Mouse (Mus musculus): ENCODE data around the gene Efna1. TPM values are rescaled to one million over a fixed set of nuclear protein-coding genes. Genes with fewer than 3 reads are reported as not detected.

Efna1 gene
- polyA plus RNA-seq, 1 experiment from 2014 or later: 86.7 TPM

DNA sequence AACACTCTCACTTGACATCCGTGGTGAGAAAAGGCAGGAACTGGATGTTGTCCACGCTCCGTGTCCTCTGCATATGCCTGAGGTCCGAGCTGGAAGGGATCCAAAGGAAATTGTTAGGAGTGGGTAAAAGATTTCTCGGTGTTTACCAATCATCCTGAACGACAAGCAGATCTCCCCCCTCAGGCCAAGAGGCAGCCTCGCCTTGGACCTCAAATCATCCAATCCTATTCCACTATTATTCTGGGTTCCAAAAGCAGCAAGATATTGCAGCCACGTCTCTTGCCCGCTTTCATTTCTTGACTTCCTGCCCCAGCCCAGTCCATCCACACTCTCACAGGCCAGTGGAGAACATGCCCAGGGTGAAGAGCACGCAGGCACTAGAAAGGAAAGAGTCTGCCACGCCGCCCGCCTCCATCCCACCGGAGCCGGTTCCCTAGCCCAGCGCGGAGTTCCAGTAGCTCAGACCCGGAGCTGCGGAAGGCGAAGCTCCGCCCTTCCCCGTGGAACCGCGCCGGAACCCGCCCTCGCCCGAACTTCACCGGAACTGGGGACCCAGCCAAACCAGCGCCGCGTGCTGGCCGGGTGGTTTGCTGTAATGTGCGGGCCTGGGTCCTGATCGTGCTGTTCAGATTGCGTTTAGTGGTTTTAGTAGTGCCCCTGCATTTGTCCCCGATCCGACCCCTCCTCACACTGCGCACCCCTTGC, 10.7 kb downstream of the Efna1 start, which contains the start of gene Slc50a1:
TSS of gene Slc50a1 (minus strand) at position 520 of the 705 bp plus-strand sequence.
- Histone ChIP-seq H3K4me2 (replicated peaks; ENCODE audit: low read depth, low read length) (peak within 1 kb of the TSS; percentile 76), H3K4me1 (ENCODE audit: insufficient read depth, low read length) (peaks cover 38% of the 10 kb centered on the region), H3K9ac (replicated peaks; ENCODE audit: low read length) (peak within 1 kb of the TSS; percentile 77), H3K27ac (ENCODE audit: low read length) (peak within 1 kb of the TSS; percentile 88), H3K27me3 (ENCODE audit: insufficient read depth, low read length) (no peaks in the 10 kb centered on the region), H3K9me3 (ENCODE audit: low read length) (no peaks in the 10 kb centered on the region), H3K36me3 (ENCODE audit: insufficient read depth, low read length) (peaks cover 24% of the 10 kb centered on the region), H3K4me3 (ENCODE audit: low read length) (peak within 1 kb of the TSS; percentile 62)
- peak; percentile 43; the same call in 1 of the 2 replicates for ATAC-seq (ENCODE audit: low FRiP score, low TSS enrichment)
- WGBS: 2% methylated on average over 39 of the region's 39 CpGs

GRCm38 (mm10) chr3:89268916-89269315, 12.0 kb downstream of the Efna1 start:
- no peak overlapping the region for H3K4me3 ChIP-seq (ENCODE audit: low read length)
- H3K27me3 ChIP-seq (ENCODE audit: insufficient read depth, low read length): no peaks in the 10 kb centered on the region
- H3K9me3 ChIP-seq (ENCODE audit: low read length): no peaks in the 10 kb centered on the region
- H3K27ac ChIP-seq (ENCODE audit: low read length): no peak overlapping the region
- H3K9ac ChIP-seq (replicated peaks; ENCODE audit: low read length): no peak overlapping the region
- H3K4me1 ChIP-seq (ENCODE audit: insufficient read depth, low read length): peaks cover 38% of the 10 kb centered on the region
- H3K36me3 ChIP-seq (ENCODE audit: insufficient read depth, low read length): peaks cover 19% of the 10 kb centered on the region
- ATAC-seq (ENCODE audit: low FRiP score, low TSS enrichment): no peak
- WGBS: 68% methylated on average over 8 of the region's 8 CpGs
- peak overlapping the region; percentile 76; the same call in 1 of the 2 replicates for H3K4me2 ChIP-seq (replicated peaks; ENCODE audit: low read depth, low read length)

DNA sequence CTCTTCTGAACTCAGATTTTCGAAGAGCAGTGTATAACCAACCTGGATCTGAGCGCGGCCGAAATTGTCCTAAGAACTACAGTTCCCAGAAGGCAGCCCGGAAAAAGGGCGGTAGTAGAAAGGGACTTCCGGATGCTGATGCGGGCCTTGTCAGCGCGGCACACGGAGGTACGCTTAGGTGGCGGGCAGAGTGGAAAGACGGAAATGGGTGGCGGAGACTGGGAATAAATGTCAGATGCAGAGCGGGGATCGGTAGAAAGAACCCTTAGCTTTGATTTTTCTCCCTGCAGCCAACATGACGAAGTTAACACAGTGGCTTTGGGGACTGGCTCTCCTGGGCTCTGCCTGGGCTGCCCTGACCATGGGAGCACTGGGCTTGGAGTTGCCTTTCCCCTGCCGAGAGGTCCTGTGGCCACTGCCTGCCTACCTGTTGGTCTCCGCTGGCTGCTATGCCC, 14.5 kb downstream of the Efna1 start:
- WGBS: under 1% methylated on average over 20 of the region's 20 CpGs
- 0 out of 2 replicates have a peak, but pooled peaks cover 3% of the 10 kb centered on the region for H3K36me3 ChIP-seq (ENCODE audit: insufficient read depth, low read length)
- ATAC-seq (ENCODE audit: low FRiP score, low TSS enrichment): peak; percentile 76
- H3K9ac ChIP-seq (replicated peaks; ENCODE audit: low read length): peak overlapping the region; percentile 90
- H3K27ac ChIP-seq (ENCODE audit: low read length): peak overlapping the region; percentile 65
- H3K4me3 ChIP-seq (ENCODE audit: low read length): peak overlapping the region; percentile 83
- peak overlapping the region; percentile 92 for H3K4me2 ChIP-seq (replicated peaks; ENCODE audit: low read depth, low read length)
- H3K27me3 ChIP-seq (ENCODE audit: insufficient read depth, low read length): no peaks in the 10 kb centered on the region
- no peaks in the 10 kb centered on the region for H3K9me3 ChIP-seq (ENCODE audit: low read length)
- peaks cover 38% of the 10 kb centered on the region for H3K4me1 ChIP-seq (ENCODE audit: insufficient read depth, low read length)

DNA sequence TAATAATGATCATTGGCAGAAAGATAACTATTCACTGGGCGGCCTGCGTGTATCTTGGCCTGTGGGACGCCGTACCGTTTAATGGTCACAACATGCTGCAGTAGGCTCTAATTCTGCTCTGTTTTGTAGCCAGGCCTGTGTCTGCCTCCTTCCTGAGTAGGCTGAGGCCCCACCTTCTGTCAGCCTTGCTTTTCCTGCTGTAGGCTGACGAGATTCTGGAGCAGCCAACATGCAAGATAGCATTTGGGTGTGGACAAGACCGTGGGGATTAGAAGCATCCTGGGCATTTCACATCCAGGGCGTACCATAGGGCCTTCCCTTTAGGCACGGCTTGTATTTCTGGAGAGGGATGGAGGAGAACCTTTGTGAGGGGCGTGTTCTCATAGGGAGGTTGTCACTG, 18.5 kb downstream of the Efna1 start:
- H3K27ac ChIP-seq (ENCODE audit: low read length): peak overlapping the region; percentile 31; the same call in 1 of the 2 replicates

DNA sequence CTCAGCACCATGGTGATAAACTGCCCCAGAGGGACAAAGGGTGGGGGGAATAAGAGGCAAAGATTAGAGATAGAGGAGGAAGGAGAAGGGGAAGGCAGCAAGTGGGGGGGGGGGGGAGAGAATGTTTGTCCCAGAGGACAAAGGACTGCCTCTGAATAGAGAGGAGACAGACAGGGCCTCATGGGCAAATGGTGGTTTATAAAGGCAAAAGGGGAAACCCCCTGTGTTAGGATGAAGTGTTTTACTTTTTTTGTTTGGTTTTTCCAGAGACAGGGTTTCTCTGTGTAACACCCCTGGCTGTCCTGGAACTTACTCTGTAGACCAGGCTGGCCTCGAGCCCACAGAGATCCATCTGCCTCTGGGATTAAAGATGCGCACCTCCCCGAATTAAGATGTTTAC, 20.7 kb downstream of the Efna1 start:
- Histone ChIP-seq H3K4me1 (ENCODE audit: insufficient read depth, low read length) (no peaks in the 10 kb centered on the region), H3K9me3 (ENCODE audit: low read length) (no peaks in the 10 kb centered on the region), H3K4me2 (replicated peaks; ENCODE audit: low read depth, low read length) (no peak overlapping the region), H3K27me3 (ENCODE audit: insufficient read depth, low read length) (no peaks in the 10 kb centered on the region), H3K27ac (ENCODE audit: low read length) (no peak overlapping the region), H3K4me3 (ENCODE audit: low read length) (no peak overlapping the region), H3K9ac (replicated peaks; ENCODE audit: low read length) (no peak overlapping the region), H3K36me3 (ENCODE audit: insufficient read depth, low read length) (no peaks in the 10 kb centered on the region)
- WGBS: 73% methylated on average over 3 of the region's 3 CpGs
- ATAC-seq (ENCODE audit: low FRiP score, low TSS enrichment): no peak

More for the DNA sequence above, 18.5 kb downstream of the Efna1 start:
- no peaks in the 10 kb centered on the region for H3K27me3 ChIP-seq (ENCODE audit: insufficient read depth, low read length)
- peaks cover 8% of the 10 kb centered on the region for H3K4me1 ChIP-seq (ENCODE audit: insufficient read depth, low read length)
- H3K9me3 ChIP-seq (ENCODE audit: low read length): no peaks in the 10 kb centered on the region
- no peak for ATAC-seq (ENCODE audit: low FRiP score, low TSS enrichment)
- 67% methylated on average over 10 of the region's 10 CpGs for WGBS
- H3K36me3 ChIP-seq (ENCODE audit: insufficient read depth, low read length): no peaks in the 10 kb centered on the region
- no peak overlapping the region for H3K4me3 ChIP-seq (ENCODE audit: low read length)
- no peak overlapping the region for H3K4me2 ChIP-seq (replicated peaks; ENCODE audit: low read depth, low read length)
- H3K9ac ChIP-seq (replicated peaks; ENCODE audit: low read length): no peak overlapping the region

- Histone ChIP-seq H3K4me1 (ENCODE audit: insufficient read depth, low read length) (no peaks in the 10 kb centered on the region), H3K4me3 (ENCODE audit: low read length) (no peak within 1 kb of the TSS), H3K9me3 (ENCODE audit: low read length) (no peaks in the 10 kb centered on the region), H3K36me3 (ENCODE audit: insufficient read depth, low read length) (no peaks in the 10 kb centered on the region), H3K27ac (ENCODE audit: low read length) (no peak within 1 kb of the TSS), H3K9ac (replicated peaks; ENCODE audit: low read length) (no peak within 1 kb of the TSS), H3K27me3 (ENCODE audit: insufficient read depth, low read length) (no peaks in the 10 kb centered on the region), H3K4me2 (replicated peaks; ENCODE audit: low read depth, low read length) (no peak within 1 kb of the TSS)
- 35% methylated on average over 7 of the region's 7 CpGs for WGBS
- ATAC-seq (ENCODE audit: low FRiP score, low TSS enrichment): no peak
These were observed 21.9 kb downstream of the Efna1 start, which contains the start of gene Dpm3 for GRCm38 (mm10) chr3:89259076-89259475. Gene Dpm3 (plus strand): TSS chr3:89259358.

- no peaks in the 10 kb centered on the region for H3K27me3 ChIP-seq (ENCODE audit: insufficient read depth, low read length)
- no peak overlapping the region for H3K4me3 ChIP-seq (ENCODE audit: low read length)
- no peak for ATAC-seq (ENCODE audit: low FRiP score, low TSS enrichment)
- no peak overlapping the region for H3K9ac ChIP-seq (replicated peaks; ENCODE audit: low read length)
- H3K4me1 ChIP-seq (ENCODE audit: insufficient read depth, low read length): peaks cover 8% of the 10 kb centered on the region
- H3K4me2 ChIP-seq (replicated peaks; ENCODE audit: low read depth, low read length): no peak overlapping the region
- no peaks in the 10 kb centered on the region for H3K36me3 ChIP-seq (ENCODE audit: insufficient read depth, low read length)
- no peak overlapping the region for H3K27ac ChIP-seq (ENCODE audit: low read length)
- no peaks in the 10 kb centered on the region for H3K9me3 ChIP-seq (ENCODE audit: low read length)
- 84% methylated on average over 5 of the region's 5 CpGs for WGBS
These were observed 24.8 kb downstream of the Efna1 start for GRCm38 (mm10) chr3:89256177-89256576.

GRCm38 (mm10) chr3:89254994-89255393, 25.9 kb downstream of the Efna1 start:
- 94% methylated on average over 5 of the region's 5 CpGs for WGBS
- Histone ChIP-seq H3K27ac (ENCODE audit: low read length) (no peak overlapping the region), H3K4me1 (ENCODE audit: insufficient read depth, low read length) (peaks cover 16% of the 10 kb centered on the region), H3K4me3 (ENCODE audit: low read length) (no peak overlapping the region), H3K4me2 (replicated peaks; ENCODE audit: low read depth, low read length) (no peak overlapping the region), H3K36me3 (ENCODE audit: insufficient read depth, low read length) (no peaks in the 10 kb centered on the region), H3K9ac (replicated peaks; ENCODE audit: low read length) (no peak overlapping the region), H3K9me3 (ENCODE audit: low read length) (no peaks in the 10 kb centered on the region), H3K27me3 (ENCODE audit: insufficient read depth, low read length) (no peaks in the 10 kb centered on the region)
- ATAC-seq (ENCODE audit: low FRiP score, low TSS enrichment): no peak

DNA sequence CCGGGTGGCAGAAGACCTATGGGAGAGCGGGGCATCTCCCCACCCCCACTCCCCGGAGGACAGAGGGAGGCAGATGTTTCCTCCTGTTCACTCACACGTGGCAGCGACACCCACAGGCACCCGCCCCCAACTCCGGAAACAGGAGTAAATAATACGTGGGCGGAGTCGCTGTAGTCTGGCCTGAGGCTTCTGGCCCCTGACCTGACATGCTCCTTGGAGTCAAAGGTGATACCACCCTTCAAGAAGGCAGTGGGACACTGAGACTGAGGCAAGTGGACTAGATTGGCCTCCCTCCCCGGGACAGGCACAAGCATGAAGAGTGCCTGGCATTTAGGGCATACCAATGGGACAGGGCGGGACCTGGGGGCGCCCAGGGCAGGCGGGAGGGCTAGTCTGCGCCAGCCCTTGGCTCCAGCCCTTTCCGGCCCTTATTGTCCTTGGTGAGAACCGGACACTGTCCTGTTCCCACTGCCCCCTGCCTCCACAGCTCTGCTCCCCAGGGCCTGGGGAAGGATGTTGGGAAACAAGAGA, 29.5 kb downstream of the Efna1 start:
- no peaks in the 10 kb centered on the region for H3K27me3 ChIP-seq (ENCODE audit: insufficient read depth, low read length)
- peaks cover 25% of the 10 kb centered on the region for H3K4me1 ChIP-seq (ENCODE audit: insufficient read depth, low read length)
- peaks cover 10% of the 10 kb centered on the region; the same call in 1 of the 2 replicates for H3K36me3 ChIP-seq (ENCODE audit: insufficient read depth, low read length)
- WGBS: under 1% methylated on average over 17 of the region's 17 CpGs
- no peaks in the 10 kb centered on the region for H3K9me3 ChIP-seq (ENCODE audit: low read length)
- H3K27ac ChIP-seq (ENCODE audit: low read length): peak overlapping the region; percentile 59
- no peak overlapping the region for H3K4me3 ChIP-seq (ENCODE audit: low read length)
- peak overlapping the region; percentile 45 for H3K4me2 ChIP-seq (replicated peaks; ENCODE audit: low read depth, low read length)
- ATAC-seq (ENCODE audit: low FRiP score, low TSS enrichment): peak; percentile 67
- H3K9ac ChIP-seq (replicated peaks; ENCODE audit: low read length): no peak overlapping the region; the same call in 1 of the 2 replicates

Data from kidney, embryonic 16.5 days (tissue).